Mouse (Mus musculus) liver, embryonic 14.5 days (tissue): ENCODE measurements around the gene Stat6. TPM values are rescaled to one million over a fixed set of nuclear protein-coding genes. Genes with fewer than 3 reads are reported as not detected.

ENCODE experiments used
- ATAC-seq: fragments of 200-750 bp; cut with Nextera tagmentation; 2 replicates; pipeline ENCODE4 v1.8.0; 2017; ENCODE audit warnings: moderate number of reproducible peaks, mild to moderate bottlenecking, moderate library complexity; ENCODE audit not compliant: insufficient read depth
- DNase-seq, 3 experiments: peaks; one replicate each; pipeline ENCODE4 v3.0.0-alpha.2; 2012 to 2013; ENCODE audit warnings: low read depth in 3 of 3, low spot score in 3 of 3
- H3K27ac ChIP-seq: fragments of 300-500 bp; sonication (generic); 2 replicates; pipeline ENCODE4 v1.5.1; 2014; ENCODE audit warnings: moderate library complexity, mild to moderate bottlenecking, control low read depth, inconsistent platforms
- H3K27me3 ChIP-seq: fragments of 300-500 bp; sonication (generic); 2 replicates; pipeline ENCODE4 v1.6.1; 2014; ENCODE audit warnings: mild to moderate bottlenecking, low read length, moderate library complexity; ENCODE audit not compliant: control insufficient read depth, insufficient read depth
- H3K36me3 ChIP-seq: fragments of 300-500 bp; sonication (generic); replicated peaks from 2 replicates; pipeline ENCODE4 v1.6.1; 2014; ENCODE audit warnings: low read depth; ENCODE audit not compliant: control insufficient read depth, insufficient read depth
- H3K4me1 ChIP-seq, 2 experiments: fragments of 200-500 bp in 1 of 2; fragments of 300-500 bp in 1 of 2; sonication (generic) in 1 of 2; replicated peaks; 2 replicates each; pipeline ENCODE4 v1.6.1; 2012 to 2014; ENCODE audit warnings: antibody characterized with exemption in 1 of 2, inconsistent platforms in 1 of 2, low read length in 1 of 2; ENCODE audit not compliant: control insufficient read depth in 2 of 2, insufficient read depth in 2 of 2
- H3K4me2 ChIP-seq: fragments of 300-500 bp; sonication (generic); 2 replicates; pipeline ENCODE4 v1.6.1; 2014; ENCODE audit warnings: low read depth, mild to moderate bottlenecking, control low read depth, moderate library complexity
- H3K4me3 ChIP-seq, 2 experiments: fragments of 200-500 bp in 1 of 2; fragments of 300-500 bp in 1 of 2; sonication (generic) in 1 of 2; 2 replicates each; pipeline ENCODE4 v1.5.1; 2012 to 2014; ENCODE audit warnings: low read depth in 2 of 2, low read length in 2 of 2, mild to moderate bottlenecking in 2 of 2, control low read depth in 1 of 2, inconsistent platforms in 1 of 2, moderate library complexity in 1 of 2; ENCODE audit not compliant: insufficient read depth in 1 of 2
- H3K9ac ChIP-seq: fragments of 300-500 bp; sonication (generic); replicated peaks from 2 replicates; pipeline ENCODE4 v1.6.1; 2014; ENCODE audit warnings: mild to moderate bottlenecking, control low read depth, moderate library complexity
- H3K9me3 ChIP-seq: fragments of 300-500 bp; sonication (generic); 2 replicates; pipeline ENCODE4 v1.6.1; 2016; ENCODE audit warnings: low read length, mixed read lengths; ENCODE audit not compliant: control insufficient read depth
- CTCF ChIP-seq: IDR thresholded peaks from 2 replicates; pipeline ENCODE4 v1.5.1; 2016; ENCODE audit warnings: antibody characterized with exemption, low read depth, control low read depth
- EP300 ChIP-seq: IDR thresholded peaks from 2 replicates; pipeline ENCODE4 v1.6.1; 2016; ENCODE audit warnings: antibody characterized with exemption, low read depth
- WGBS: fragments of 180-500 bp; shearing (Covaris S2); extraction: QIAGEN DNeasy Blood & Tissue Kit; methylation state at CpG from one replicate; pipeline ENCODE4 v1.1.7; 2014; ENCODE audit not compliant: insufficient replicate concordance; 5-methylcytosine and 5-hydroxymethylcytosine counted together
- polyA plus RNA-seq, 2 experiments: library from polyadenylated mRNA; depleted of rRNA in 1 of 2; stranded (reverse) in 1 of 2; unstranded in 1 of 2; fragments of >200 nt; fragmentation: Nextera tagmentation in 1 of 2; extraction: Ambion mirVana in 1 of 2; gene quantifications; 2 replicates each; pipeline versions ENCODE4 v1.2.1 to v1.2.3; 2012 to 2014

The Stat6 gene
- polyA plus RNA-seq, 2 experiments: 10.2 to 10.9 TPM

DNA sequence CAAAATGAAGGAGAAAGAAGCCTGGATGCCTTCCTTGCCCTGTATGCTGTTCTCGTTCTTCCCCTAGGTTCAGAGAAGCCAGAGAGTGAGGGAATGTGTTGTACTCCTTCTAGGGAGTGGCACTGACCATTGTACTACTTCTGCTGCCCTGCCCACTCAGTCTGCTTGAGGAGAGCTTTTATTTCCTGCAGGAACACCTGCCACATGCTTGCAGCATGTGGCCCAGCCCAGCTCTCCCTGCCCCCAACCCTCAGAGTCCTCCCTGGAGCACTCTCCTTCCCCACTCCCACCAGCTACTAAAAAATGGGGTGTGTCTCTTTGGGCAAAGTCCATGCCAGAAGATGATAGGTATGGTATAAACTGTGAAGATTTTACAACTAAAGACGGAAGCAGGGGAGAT, 61.5 kb downstream of the Stat6 start:
- WGBS: 50% methylated on average over 2 of the region's 2 CpGs
- H3K27me3 ChIP-seq: no peaks in the 10 kb centered on the region
- no peaks in the 10 kb centered on the region for H3K9me3 ChIP-seq
- no peak overlapping the region for H3K9ac ChIP-seq
- ATAC-seq (no peak), DNase-seq (no peak)
- no peak for TF ChIP-seq CTCF
- no peak for TF ChIP-seq EP300
- no peak overlapping the region for H3K4me3 ChIP-seq
- peaks cover 0 to 3% of the 10 kb centered on the region in 2 experiments; a peak in 2 of 4 replicates for H3K4me1 ChIP-seq
- no peak overlapping the region for H3K4me2 ChIP-seq
- no peaks in the 10 kb centered on the region for H3K36me3 ChIP-seq
- no peak overlapping the region for H3K27ac ChIP-seq

DNA sequence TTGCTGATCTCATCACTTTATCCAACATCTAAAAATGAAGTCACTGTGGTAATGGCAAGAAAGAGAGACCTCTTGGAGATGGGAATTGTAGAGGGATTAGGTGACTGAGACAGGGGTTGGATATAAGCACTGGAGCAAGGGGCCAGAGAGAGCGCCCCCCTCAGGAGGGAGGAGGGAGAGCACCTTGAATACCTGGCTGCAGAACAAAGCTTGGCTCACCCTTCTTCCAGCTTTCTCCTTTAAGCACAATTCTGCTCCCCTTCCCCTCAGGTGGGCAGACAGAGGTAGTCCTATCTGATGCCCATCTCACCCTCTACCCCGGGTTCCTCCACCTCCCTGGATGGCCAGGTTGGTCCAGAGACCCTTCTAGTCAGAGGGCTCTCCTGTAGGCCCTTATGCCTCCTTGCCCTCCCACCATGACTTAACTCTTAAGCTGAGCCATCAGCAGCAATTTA, 62.0 kb downstream of the Stat6 start, which contains the start of gene Myo1a:
Gene Myo1a, plus strand, starts transcription at position 405 of the 455 bp plus-strand sequence.
- no peaks in the 10 kb centered on the region for H3K9me3 ChIP-seq
- H3K27me3 ChIP-seq: no peaks in the 10 kb centered on the region
- H3K4me2 ChIP-seq: no peak within 1 kb of the TSS
- no peak within 1 kb of the TSS for H3K4me3 ChIP-seq
- H3K4me1 ChIP-seq: peaks cover 0 to 3% of the 10 kb centered on the region in 2 experiments; a peak in 2 of 4 replicates
- H3K9ac ChIP-seq: no peak within 1 kb of the TSS
- H3K27ac ChIP-seq: no peak within 1 kb of the TSS
- TF ChIP-seq CTCF (peak; percentile 35; the same call in 1 of the 2 replicates), EP300 (no peak)
- no peaks in the 10 kb centered on the region for H3K36me3 ChIP-seq
- ATAC-seq: no peak
- no peak for DNase-seq
- WGBS: 6% methylated on average over 2 of the region's 2 CpGs

DNA sequence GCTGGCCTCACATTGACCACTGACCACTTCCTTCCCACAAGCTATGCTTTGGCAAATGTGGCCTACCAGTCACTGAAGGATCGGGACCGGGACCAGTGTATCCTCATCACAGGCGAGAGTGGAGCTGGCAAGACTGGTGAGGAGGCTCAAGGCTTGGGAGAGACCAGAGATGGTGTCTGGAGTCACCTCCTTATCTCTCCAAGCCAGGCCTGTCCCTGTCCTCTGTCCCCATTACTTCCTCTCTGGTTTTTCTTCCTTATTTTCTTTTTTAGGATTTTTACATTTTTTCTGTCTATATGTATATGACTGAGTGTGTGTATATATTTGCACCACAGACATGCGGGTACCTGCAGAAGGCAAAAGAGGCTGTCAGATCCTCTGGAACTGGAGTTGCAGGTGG, 63.0 kb downstream of the Stat6 start:
- Histone ChIP-seq H3K4me1 (peaks cover 0 to 3% of the 10 kb centered on the region in 2 experiments; a peak in 2 of 4 replicates), H3K36me3 (no peaks in the 10 kb centered on the region), H3K9ac (no peak overlapping the region), H3K4me2 (no peak overlapping the region), H3K27ac (no peak overlapping the region), H3K27me3 (no peaks in the 10 kb centered on the region), H3K9me3 (no peaks in the 10 kb centered on the region), H3K4me3 (no peak overlapping the region)
- 31% methylated on average over 4 of the region's 4 CpGs for WGBS
- TF ChIP-seq EP300 (no peak), CTCF (no peak)
- ATAC-seq (no peak), DNase-seq (no peak)

DNA sequence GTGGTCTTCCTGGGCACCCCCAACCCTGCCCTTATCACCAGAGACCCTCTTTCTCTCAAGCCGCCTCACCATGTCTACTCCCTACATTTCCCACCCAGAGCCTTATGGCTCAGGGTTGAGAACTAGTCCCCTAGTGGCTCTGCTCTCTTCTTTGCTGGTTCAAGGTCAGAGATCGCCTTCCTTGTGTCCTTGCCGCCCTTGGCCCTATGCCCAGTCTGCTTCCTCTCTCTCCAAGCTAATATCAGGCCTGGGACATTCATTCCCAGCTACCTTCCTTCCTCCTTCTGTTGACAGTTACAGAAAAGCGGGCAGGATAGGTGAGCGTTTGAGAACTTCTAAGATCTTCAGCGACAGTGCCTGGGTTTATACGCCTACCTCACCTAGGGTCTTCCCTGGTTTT, 64.9 kb downstream of the Stat6 start:
- no peak for DNase-seq

DNA sequence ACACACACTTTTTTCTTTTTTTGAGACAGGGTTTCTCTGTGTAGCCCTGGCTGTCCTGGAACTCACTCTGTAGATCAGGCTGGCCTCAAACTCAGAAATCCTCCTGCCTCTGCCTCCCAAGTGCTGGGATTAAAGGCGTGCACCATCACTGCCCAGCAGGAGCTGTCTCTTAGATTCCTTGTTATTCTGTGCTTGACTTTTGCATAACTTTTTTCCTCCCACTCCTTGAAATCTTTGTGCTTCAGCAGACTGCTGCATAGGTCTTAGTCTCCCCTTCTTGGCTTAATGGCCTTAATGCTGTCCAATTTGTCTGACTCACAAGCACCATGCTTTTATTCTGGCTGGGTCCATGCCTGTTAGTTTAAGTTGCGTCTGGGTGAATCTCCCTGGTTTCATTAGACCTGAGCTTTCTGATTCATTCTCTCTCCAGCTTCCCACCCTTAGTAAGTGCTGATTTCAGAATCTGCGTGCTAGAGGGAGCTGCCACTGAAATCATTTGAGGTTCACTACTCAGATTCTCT, 66.1 kb downstream of the Stat6 start:
- WGBS: 55% methylated on average over 3 of the region's 3 CpGs
- no peak for ATAC-seq
- H3K27ac ChIP-seq: no peak overlapping the region

More for the DNA sequence above, 64.9 kb downstream of the Stat6 start:
- ATAC-seq: no peak
- Histone ChIP-seq H3K36me3 (no peaks in the 10 kb centered on the region), H3K4me2 (no peak overlapping the region), H3K9ac (no peak overlapping the region), H3K4me3 (no peak overlapping the region), H3K9me3 (no peaks in the 10 kb centered on the region), H3K27ac (no peak overlapping the region), H3K4me1 (peaks cover 0 to 3% of the 10 kb centered on the region in 2 experiments; a peak in 2 of 4 replicates), H3K27me3 (no peaks in the 10 kb centered on the region)
- TF ChIP-seq EP300: no peak
- TF ChIP-seq CTCF: no peak
- 61% methylated on average over 7 of the region's 7 CpGs for WGBS

More for the DNA sequence above, 66.1 kb downstream of the Stat6 start:
- no peaks in the 10 kb centered on the region for H3K36me3 ChIP-seq
- no peak overlapping the region for H3K9ac ChIP-seq
- DNase-seq: no peak
- no peaks in the 10 kb centered on the region for H3K27me3 ChIP-seq
- TF ChIP-seq EP300 (no peak), CTCF (no peak)
- no peaks in the 10 kb centered on the region for H3K9me3 ChIP-seq
- H3K4me3 ChIP-seq: no peak overlapping the region
- peaks cover 0 to 3% of the 10 kb centered on the region in 2 experiments; a peak in 2 of 4 replicates for H3K4me1 ChIP-seq
- no peak overlapping the region for H3K4me2 ChIP-seq
